Mouse (Mus musculus) forebrain, embryonic 13.5 days (tissue): ENCODE results near the gene Farp1. TPM values are rescaled to one million over a fixed set of nuclear protein-coding genes. Genes with fewer than 3 reads are reported as not detected.
A peak's percentile ranks its signal among the peaks of the same experiment; 100 is the strongest.

Source experiments
- ATAC-seq: fragments of 200-750 bp; cut with Nextera tagmentation; 2 replicates; pipeline ENCODE4 v1.8.0; 2017
- H3K27ac ChIP-seq: fragments of 300-500 bp; sonication (generic); 2 replicates; pipeline ENCODE4 v1.5.1; 2015; ENCODE audit warnings: inconsistent platforms, mild to moderate bottlenecking, moderate library complexity
- H3K27me3 ChIP-seq: fragments of 300-500 bp; sonication (generic); 2 replicates; pipeline ENCODE4 v1.6.1; 2015; ENCODE audit warnings: mild to moderate bottlenecking, inconsistent platforms
- H3K36me3 ChIP-seq: fragments of 300-500 bp; sonication (generic); 2 replicates; pipeline ENCODE4 v1.6.1; 2015; ENCODE audit warnings: mild to moderate bottlenecking, inconsistent platforms; ENCODE audit not compliant: poor library complexity, severe bottlenecking
- H3K4me1 ChIP-seq: fragments of 300-500 bp; sonication (generic); 2 replicates; pipeline ENCODE4 v1.6.1; 2015; ENCODE audit warnings: inconsistent platforms
- H3K4me2 ChIP-seq: fragments of 300-500 bp; sonication (generic); 2 replicates; pipeline ENCODE4 v1.6.1; 2015; ENCODE audit warnings: inconsistent platforms, mild to moderate bottlenecking, moderate library complexity
- H3K4me3 ChIP-seq: fragments of 300-500 bp; sonication (generic); 2 replicates; pipeline ENCODE4 v1.5.1; 2015; ENCODE audit warnings: mild to moderate bottlenecking, inconsistent platforms
- H3K9ac ChIP-seq: fragments of 300-500 bp; sonication (generic); 2 replicates; pipeline ENCODE4 v1.6.1; 2015; ENCODE audit warnings: mild to moderate bottlenecking, inconsistent platforms
- H3K9me3 ChIP-seq: fragments of 300-500 bp; sonication (generic); replicated peaks from 2 replicates; pipeline ENCODE4 v1.6.1; 2016; ENCODE audit warnings: inconsistent platforms
- WGBS: fragments of 180-500 bp; shearing (Covaris S2); methylation state at CpG from one replicate; pipeline ENCODE4 v1.1.7; 2015; 5-methylcytosine and 5-hydroxymethylcytosine counted together
- polyA plus RNA-seq: library from polyadenylated mRNA; unstranded; fragments of >200 nt; fragmentation: Nextera tagmentation; extraction: Ambion mirVana; gene quantifications from 2 replicates; pipeline ENCODE4 v1.2.1, GENCODE M21; 2015

Gene Farp1
- polyA plus RNA-seq, 1 experiment from 2014 or later: 15.9 TPM

- H3K9me3 ChIP-seq: no peaks in the 10 kb centered on the region
- no peak overlapping the region for H3K4me3 ChIP-seq
- no peak for ATAC-seq
- WGBS: 57% methylated on average over 6 of the region's 6 CpGs
- no peaks in the 10 kb centered on the region for H3K36me3 ChIP-seq
- no peak overlapping the region; the same call in 1 of the 2 replicates for H3K9ac ChIP-seq
- no peaks in the 10 kb centered on the region for H3K27me3 ChIP-seq
- H3K4me2 ChIP-seq: no peak overlapping the region
- H3K27ac ChIP-seq: peak overlapping the region; percentile 48
- H3K4me1 ChIP-seq: peaks cover 40% of the 10 kb centered on the region
Measured at GRCm38 (mm10) chr14:121152771-121153170, 117.8 kb downstream of the Farp1 start.

GRCm38 (mm10) chr14:121153260-121153659 lies 118.3 kb downstream of the Farp1 start:
- H3K27ac ChIP-seq: peak overlapping the region; percentile 48; the same call in 1 of the 2 replicates
- ATAC-seq: peak; percentile 28

GRCm38 (mm10) chr14:121155173-121155572 lies 120.2 kb downstream of the Farp1 start:
- Histone ChIP-seq H3K9me3 (no peaks in the 10 kb centered on the region), H3K4me2 (no peak overlapping the region), H3K4me1 (peaks cover 32% of the 10 kb centered on the region), H3K27me3 (no peaks in the 10 kb centered on the region), H3K36me3 (no peaks in the 10 kb centered on the region), H3K27ac (no peak overlapping the region), H3K9ac (no peak overlapping the region), H3K4me3 (no peak overlapping the region)
- 88% methylated on average over 4 of the region's 4 CpGs for WGBS
- ATAC-seq: peak; percentile 29; the same call in 1 of the 2 replicates

More at GRCm38 (mm10) chr14:121153260-121153659, 118.3 kb downstream of the Farp1 start:
- Histone ChIP-seq H3K4me1 (peaks cover 35% of the 10 kb centered on the region), H3K9ac (peak overlapping the region; percentile 12; the same call in 1 of the 2 replicates), H3K4me2 (no peak overlapping the region), H3K4me3 (no peak overlapping the region), H3K9me3 (no peaks in the 10 kb centered on the region), H3K27me3 (no peaks in the 10 kb centered on the region), H3K36me3 (no peaks in the 10 kb centered on the region)
- WGBS: 15% methylated on average over 7 of the region's 7 CpGs

GRCm38 (mm10) chr14:121158616-121159015 lies 123.6 kb downstream of the Farp1 start:
- Histone ChIP-seq H3K36me3 (no peaks in the 10 kb centered on the region), H3K4me2 (no peak overlapping the region), H3K9me3 (no peaks in the 10 kb centered on the region), H3K9ac (no peak overlapping the region), H3K4me1 (peaks cover 5% of the 10 kb centered on the region), H3K27ac (no peak overlapping the region), H3K27me3 (no peaks in the 10 kb centered on the region), H3K4me3 (no peak overlapping the region)
- 84% methylated on average over 2 of the region's 2 CpGs for whole genome bisulfite sequencing
- ATAC-seq: no peak

- Histone ChIP-seq H3K27me3 (no peaks in the 10 kb centered on the region), H3K4me1 (peaks cover 13% of the 10 kb centered on the region), H3K27ac (no peak overlapping the region), H3K36me3 (no peaks in the 10 kb centered on the region), H3K4me2 (no peak overlapping the region), H3K9ac (no peak overlapping the region), H3K4me3 (no peak overlapping the region), H3K9me3 (no peaks in the 10 kb centered on the region)
- 90% methylated on average over 2 of the region's 2 CpGs for WGBS
- no peak for ATAC-seq
Measured at GRCm38 (mm10) chr14:121162822-121163221, 127.8 kb downstream of the Farp1 start.

- no peaks in the 10 kb centered on the region for H3K27me3 ChIP-seq
- H3K4me1 ChIP-seq: peaks cover 10% of the 10 kb centered on the region
- H3K27ac ChIP-seq: no peak overlapping the region
- H3K4me2 ChIP-seq: no peak overlapping the region
- H3K9me3 ChIP-seq: no peaks in the 10 kb centered on the region
- WGBS: 94% methylated on average over 1 of the region's 1 CpGs
- ATAC-seq: no peak
- no peak overlapping the region for H3K9ac ChIP-seq
- H3K4me3 ChIP-seq: no peak overlapping the region
- H3K36me3 ChIP-seq: no peaks in the 10 kb centered on the region
Measured at GRCm38 (mm10) chr14:121164866-121165265, 129.9 kb downstream of the Farp1 start.

- ATAC-seq: peak; percentile 42; the same call in 1 of the 2 replicates
- Histone ChIP-seq H3K9ac (no peak overlapping the region), H3K4me1 (peaks cover 10% of the 10 kb centered on the region), H3K27me3 (no peaks in the 10 kb centered on the region), H3K9me3 (no peaks in the 10 kb centered on the region), H3K4me3 (no peak overlapping the region), H3K36me3 (no peaks in the 10 kb centered on the region), H3K4me2 (no peak overlapping the region), H3K27ac (0 out of 2 replicates have a peak overlapping the region, but pooled peaks have one; percentile 20)
- 57% methylated on average over 6 of the region's 6 CpGs for whole genome bisulfite sequencing
Measured at GRCm38 (mm10) chr14:121165408-121166037, 130.5 kb downstream of the Farp1 start.

- no peak overlapping the region for H3K27ac ChIP-seq
- H3K9ac ChIP-seq: no peak overlapping the region
- ATAC-seq: no peak
- H3K4me1 ChIP-seq: peaks cover 10% of the 10 kb centered on the region
- H3K9me3 ChIP-seq: no peaks in the 10 kb centered on the region
- no peaks in the 10 kb centered on the region for H3K27me3 ChIP-seq
- H3K4me3 ChIP-seq: no peak overlapping the region
- H3K4me2 ChIP-seq: no peak overlapping the region
- 83% methylated on average over 7 of the region's 7 CpGs for WGBS
- H3K36me3 ChIP-seq: no peaks in the 10 kb centered on the region
Measured at GRCm38 (mm10) chr14:121166038-121166436, 131.0 kb downstream of the Farp1 start.

GRCm38 (mm10) chr14:121168716-121169115 lies 133.7 kb downstream of the Farp1 start:
- Histone ChIP-seq H3K4me3 (no peak overlapping the region), H3K9ac (no peak overlapping the region), H3K27me3 (no peaks in the 10 kb centered on the region), H3K4me2 (no peak overlapping the region), H3K27ac (no peak overlapping the region), H3K36me3 (no peaks in the 10 kb centered on the region), H3K4me1 (peaks cover 34% of the 10 kb centered on the region), H3K9me3 (no peaks in the 10 kb centered on the region)
- 74% methylated on average over 3 of the region's 3 CpGs for WGBS
- no peak for ATAC-seq

GRCm38 (mm10) chr14:121170321-121170720 lies 135.3 kb downstream of the Farp1 start:
- Histone ChIP-seq H3K36me3 (no peaks in the 10 kb centered on the region), H3K27me3 (no peaks in the 10 kb centered on the region), H3K9ac (no peak overlapping the region), H3K4me1 (peaks cover 34% of the 10 kb centered on the region), H3K4me3 (no peak overlapping the region), H3K27ac (no peak overlapping the region), H3K9me3 (no peaks in the 10 kb centered on the region), H3K4me2 (no peak overlapping the region)
- ATAC-seq: no peak
- WGBS: 93% methylated on average over 9 of the region's 9 CpGs

- Histone ChIP-seq H3K4me3 (peak overlapping the region; percentile 16), H3K9ac (peak overlapping the region; percentile 46), H3K36me3 (no peaks in the 10 kb centered on the region), H3K4me2 (peak overlapping the region; percentile 52), H3K27me3 (no peaks in the 10 kb centered on the region), H3K4me1 (peaks cover 39% of the 10 kb centered on the region), H3K9me3 (no peaks in the 10 kb centered on the region), H3K27ac (peak overlapping the region; percentile 77)
- ATAC-seq: peak; percentile 72
- 16% methylated on average over 19 of the region's 19 CpGs for WGBS
Measured at GRCm38 (mm10) chr14:121172065-121173036, 137.4 kb downstream of the Farp1 start.

- H3K4me2 ChIP-seq: no peak overlapping the region
- no peaks in the 10 kb centered on the region for H3K27me3 ChIP-seq
- H3K36me3 ChIP-seq: no peaks in the 10 kb centered on the region
- 87% methylated on average over 9 of the region's 9 CpGs for WGBS
- H3K27ac ChIP-seq: peak overlapping the region; percentile 19; the same call in 1 of the 2 replicates
- H3K4me3 ChIP-seq: no peak overlapping the region
- H3K9me3 ChIP-seq: no peaks in the 10 kb centered on the region
- no peak for ATAC-seq
- H3K9ac ChIP-seq: no peak overlapping the region
- H3K4me1 ChIP-seq: peaks cover 39% of the 10 kb centered on the region
Measured at GRCm38 (mm10) chr14:121175385-121175784, 140.4 kb downstream of the Farp1 start.
